Mouse (Mus musculus): ENCODE data around the gene Rassf5. TPM values are rescaled to one million over a fixed set of nuclear protein-coding genes. Genes with fewer than 3 reads are reported as not detected.

Rassf5 gene
- polyA plus RNA-seq (2012) = 0.05 TPM in 1 of 2 replicates, not detected in the other

GRCm38 (mm10) chr1:131245089-131245856 lies at the start of gene Rassf5:
Gene Rassf5 (minus strand): TSS chr1:131245258.
- TF ChIP-seq TAL1 (IDR thresholded peaks at IDR 0.05; ENCODE audit: low read length) = no peak
- TF ChIP-seq GATA1 (IDR thresholded peaks at IDR 0.05; ENCODE audit: low read length) = no peak
- Histone ChIP-seq H3K36me3 (ENCODE audit: control insufficient read depth) (no peaks in the 10 kb centered on the region), H3K27me3 (ENCODE audit: control insufficient read depth) (peaks cover 60% of the 10 kb centered on the region), H3K4me3 (replicated peaks) (peak within 1 kb of the TSS; percentile 54), H3K9me3 (ENCODE audit: control insufficient read depth, low read length) (peaks cover 3% of the 10 kb centered on the region; the same call in 1 of the 2 replicates), H3K4me1 (ENCODE audit: control insufficient read depth) (peaks cover 13% of the 10 kb centered on the region)

DNA sequence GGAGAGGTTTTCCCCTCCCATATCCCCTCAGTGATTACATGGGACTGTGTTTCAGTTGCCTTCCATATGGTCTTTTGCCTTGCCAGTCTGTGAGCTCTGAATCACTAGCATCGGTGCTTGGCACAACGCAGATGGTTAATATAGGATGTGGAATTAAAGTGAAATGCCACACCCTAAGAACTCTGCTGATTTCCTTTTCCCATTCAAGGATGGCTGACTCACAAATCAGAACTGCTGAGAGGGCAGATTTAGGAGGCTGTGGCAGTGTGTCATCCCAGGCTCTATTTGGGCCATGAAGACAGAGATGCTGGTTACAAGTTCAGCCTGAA lies 48.8 kb upstream of the Rassf5 start:
- no peaks in the 10 kb centered on the region for H3K27me3 ChIP-seq (ENCODE audit: control insufficient read depth)
- no peak for TF ChIP-seq GATA1 (IDR thresholded peaks at IDR 0.05; ENCODE audit: low read length)
- no peak for TF ChIP-seq TAL1 (IDR thresholded peaks at IDR 0.05; ENCODE audit: low read length)
- H3K9me3 ChIP-seq (ENCODE audit: control insufficient read depth, low read length) = no peaks in the 10 kb centered on the region
- H3K36me3 ChIP-seq (ENCODE audit: control insufficient read depth) = peaks cover 32% of the 10 kb centered on the region
- no peaks in the 10 kb centered on the region for H3K4me1 ChIP-seq (ENCODE audit: control insufficient read depth)
- no peak overlapping the region for H3K4me3 ChIP-seq (replicated peaks)

GRCm38 (mm10) chr1:131293221-131293921 lies 48.3 kb upstream of the Rassf5 start:
- TF ChIP-seq GATA1 (IDR thresholded peaks at IDR 0.05; ENCODE audit: low read length) (no peak), TAL1 (IDR thresholded peaks at IDR 0.05; ENCODE audit: low read length) (no peak)

GRCm38 (mm10) chr1:131290648-131291047 lies 45.6 kb upstream of the Rassf5 start:
- H3K36me3 ChIP-seq (ENCODE audit: control insufficient read depth) = peaks cover 18% of the 10 kb centered on the region
- no peaks in the 10 kb centered on the region for H3K27me3 ChIP-seq (ENCODE audit: control insufficient read depth)
- H3K9me3 ChIP-seq (ENCODE audit: control insufficient read depth, low read length) = no peaks in the 10 kb centered on the region
- no peaks in the 10 kb centered on the region for H3K4me1 ChIP-seq (ENCODE audit: control insufficient read depth)
- H3K4me3 ChIP-seq (replicated peaks) = no peak overlapping the region
- no peak for TF ChIP-seq TAL1 (IDR thresholded peaks at IDR 0.05; ENCODE audit: low read length)
- TF ChIP-seq GATA1 (IDR thresholded peaks at IDR 0.05; ENCODE audit: low read length) = no peak

More at GRCm38 (mm10) chr1:131293221-131293921, 48.3 kb upstream of the Rassf5 start:
- peaks cover 32% of the 10 kb centered on the region for H3K36me3 ChIP-seq (ENCODE audit: control insufficient read depth)
- H3K27me3 ChIP-seq (ENCODE audit: control insufficient read depth) = no peaks in the 10 kb centered on the region
- H3K4me1 ChIP-seq (ENCODE audit: control insufficient read depth) = no peaks in the 10 kb centered on the region
- H3K9me3 ChIP-seq (ENCODE audit: control insufficient read depth, low read length) = no peaks in the 10 kb centered on the region
- no peak overlapping the region for H3K4me3 ChIP-seq (replicated peaks)

- H3K9me3 ChIP-seq (ENCODE audit: control insufficient read depth, low read length) = no peaks in the 10 kb centered on the region
- H3K4me1 ChIP-seq (ENCODE audit: control insufficient read depth) = no peaks in the 10 kb centered on the region
- H3K4me3 ChIP-seq (replicated peaks) = no peak overlapping the region
- no peak for TF ChIP-seq GATA1 (IDR thresholded peaks at IDR 0.05; ENCODE audit: low read length)
- no peak for TF ChIP-seq TAL1 (IDR thresholded peaks at IDR 0.05; ENCODE audit: low read length)
- H3K27me3 ChIP-seq (ENCODE audit: control insufficient read depth) = no peaks in the 10 kb centered on the region
- peaks cover 9% of the 10 kb centered on the region for H3K36me3 ChIP-seq (ENCODE audit: control insufficient read depth)
Measured at GRCm38 (mm10) chr1:131288938-131289337, 43.9 kb upstream of the Rassf5 start.

- Histone ChIP-seq H3K27me3 (ENCODE audit: control insufficient read depth) (no peaks in the 10 kb centered on the region), H3K4me1 (ENCODE audit: control insufficient read depth) (no peaks in the 10 kb centered on the region), H3K4me3 (replicated peaks) (no peak overlapping the region), H3K36me3 (ENCODE audit: control insufficient read depth) (peaks cover 5% of the 10 kb centered on the region), H3K9me3 (ENCODE audit: control insufficient read depth, low read length) (no peaks in the 10 kb centered on the region)
- TF ChIP-seq TAL1 (IDR thresholded peaks at IDR 0.05; ENCODE audit: low read length) = no peak
- no peak for TF ChIP-seq GATA1 (IDR thresholded peaks at IDR 0.05; ENCODE audit: low read length)
Measured at GRCm38 (mm10) chr1:131287267-131287666, 42.2 kb upstream of the Rassf5 start.

DNA sequence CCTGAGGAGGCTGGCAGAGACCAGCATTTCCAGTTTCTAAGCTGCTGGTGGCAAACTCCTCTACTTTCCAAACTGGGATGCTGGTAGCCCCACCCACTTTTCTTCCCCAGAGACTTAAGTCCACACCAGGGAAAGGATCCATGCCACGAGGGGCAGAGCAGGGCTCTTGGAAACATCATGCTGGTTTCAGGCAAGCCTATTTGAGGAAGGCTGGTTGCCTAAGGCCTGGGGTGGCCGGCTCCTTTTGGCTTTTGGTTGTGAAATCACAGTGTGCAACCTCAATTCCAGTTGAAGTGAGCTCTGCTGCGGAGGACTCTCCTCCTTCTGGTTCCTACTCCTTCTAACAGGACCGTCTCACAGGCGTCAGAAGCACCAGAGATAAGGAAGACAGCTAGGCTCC lies 41.7 kb upstream of the Rassf5 start:
- peaks cover 5% of the 10 kb centered on the region for H3K36me3 ChIP-seq (ENCODE audit: control insufficient read depth)
- TF ChIP-seq GATA1 (IDR thresholded peaks at IDR 0.05; ENCODE audit: low read length) (no peak), TAL1 (IDR thresholded peaks at IDR 0.05; ENCODE audit: low read length) (no peak)
- H3K27me3 ChIP-seq (ENCODE audit: control insufficient read depth) = no peaks in the 10 kb centered on the region
- H3K4me3 ChIP-seq (replicated peaks) = no peak overlapping the region
- no peaks in the 10 kb centered on the region for H3K4me1 ChIP-seq (ENCODE audit: control insufficient read depth)
- no peaks in the 10 kb centered on the region for H3K9me3 ChIP-seq (ENCODE audit: control insufficient read depth, low read length)

DNA sequence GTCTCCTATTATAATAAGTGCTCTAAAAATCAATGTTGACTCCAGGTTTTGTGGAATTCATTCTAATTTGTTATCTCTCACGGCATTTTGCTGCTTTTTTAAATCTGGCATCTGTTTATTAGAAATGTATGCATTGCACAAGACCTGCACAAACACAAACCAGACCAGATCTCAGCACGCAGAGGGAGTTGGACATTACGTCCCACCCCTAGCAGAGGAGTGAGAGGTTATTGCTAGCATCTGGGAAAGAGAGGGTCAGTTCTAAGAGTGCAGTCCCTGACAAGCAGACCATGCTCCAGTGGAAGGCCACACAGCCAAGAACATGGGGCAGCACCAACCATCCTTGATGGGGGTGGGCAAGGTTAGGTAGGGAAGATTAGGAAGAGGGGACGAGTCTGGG lies 39.6 kb upstream of the Rassf5 start:
- Histone ChIP-seq H3K4me1 (ENCODE audit: control insufficient read depth) (no peaks in the 10 kb centered on the region), H3K9me3 (ENCODE audit: control insufficient read depth, low read length) (no peaks in the 10 kb centered on the region), H3K36me3 (ENCODE audit: control insufficient read depth) (peaks cover 5% of the 10 kb centered on the region), H3K4me3 (replicated peaks) (no peak overlapping the region), H3K27me3 (ENCODE audit: control insufficient read depth) (no peaks in the 10 kb centered on the region)
- TF ChIP-seq TAL1 (IDR thresholded peaks at IDR 0.05; ENCODE audit: low read length) = no peak
- TF ChIP-seq GATA1 (IDR thresholded peaks at IDR 0.05; ENCODE audit: low read length) = no peak

GRCm38 (mm10) chr1:131284167-131284566 lies 39.1 kb upstream of the Rassf5 start:
- Histone ChIP-seq H3K9me3 (ENCODE audit: control insufficient read depth, low read length) (no peaks in the 10 kb centered on the region), H3K4me3 (replicated peaks) (no peak overlapping the region), H3K36me3 (ENCODE audit: control insufficient read depth) (peaks cover 2% of the 10 kb centered on the region; the same call in 1 of the 2 replicates), H3K4me1 (ENCODE audit: control insufficient read depth) (no peaks in the 10 kb centered on the region), H3K27me3 (ENCODE audit: control insufficient read depth) (no peaks in the 10 kb centered on the region)
- TF ChIP-seq GATA1 (IDR thresholded peaks at IDR 0.05; ENCODE audit: low read length) = no peak
- TF ChIP-seq TAL1 (IDR thresholded peaks at IDR 0.05; ENCODE audit: low read length) = no peak
